Mouse (Mus musculus) left cerebral cortex, adult 2 months (tissue): Measurements from ENCODE around the gene Rhpn2. TPM values are rescaled to one million over a fixed set of nuclear protein-coding genes. Genes with fewer than 3 reads are reported as not detected.
"Not testable (repeated sequence)": the region's sequence is repeated elsewhere in the genome, so short reads cannot be mapped to it uniquely, and the experiment has no call there.

Experiments used
- DNase-seq, 2 experiments: peaks; one replicate each; pipeline ENCODE4 v3.0.0; 2021 to 2022; ENCODE audit warnings: low spot score in 2 of 2, mixed read lengths in 1 of 2; ENCODE audit errors: extremely low spot score in 1 of 2
- H3K27ac ChIP-seq: fragments of 200-600 bp; 2 replicates; pipeline ENCODE4 v1.8.1; 2022
- H3K4me3 ChIP-seq: fragments of 200-600 bp; 2 replicates; pipeline ENCODE4 v1.8.1; 2022
- CTCF ChIP-seq: fragments of 200-600 bp; IDR thresholded peaks from 2 replicates; pipeline ENCODE4 v1.8.1; 2022; ENCODE audit warnings: antibody characterized with exemption, mild to moderate bottlenecking, moderate library complexity
- intact Hi-C: fragments of 180-260 bp; cut with DNase I; formaldehyde crosslinking; loops from one replicate; pipeline ENCODE4 v1.15.1; 2025
- long read RNA-seq, 2 experiments: library from polyadenylated mRNA; stranded (forward); transcript quantifications; one replicate each; pipeline ENCODE4 v2.0.0; 2021; ENCODE audit warnings: borderline mapping rate in 2 of 2
- total RNA-seq, 2 experiments: library from RNA; stranded (reverse); gene quantifications; 2 replicates each; pipeline ENCODE4 v1.2.3; 2021

Gene Rhpn2
- total RNA-seq: 1 to 10 TPM; 5.8 to 6.2 TPM
- long read RNA-seq, experiment 1, transcript Rhpn2-201 (15 exons, 3,508 nt): major isoform, 8 of 10 reads
- long read RNA-seq, experiment 1, partial matches to known transcripts: 1 of 10 reads
- long read RNA-seq, experiment 1, other reads (novel, unspliced or antisense): 1 of 10 reads
- long read RNA-seq, experiment 2, partial matches to known transcripts: 0 of 3 reads
- long read RNA-seq, experiment 2, other reads (novel, unspliced or antisense): 0 of 3 reads

GRCm38 (mm10) chr7:35333692-35334526 is at the start of gene Rhpn2:
Gene Rhpn2, plus strand, starts transcription at chr7:35334170.
- DNase-seq: peak; percentile 98 to 99
- Histone ChIP-seq H3K4me3 (peak within 1 kb of the TSS; percentile 69), H3K27ac (peak within 1 kb of the TSS; percentile 60; the same call in 1 of the 2 replicates)
- intact Hi-C loops: loop anchor here (2.0 to 10.0 kb wide), 2 partner anchors 63 to 221 kb away; partner anchors contain the start of genes Cep89, Faap24 and Nudt19
- peak; percentile 6 for TF ChIP-seq CTCF

- intact Hi-C loops: no loop called here
- DNase-seq: no peak
- H3K27ac ChIP-seq: no peak overlapping the region
- no peak overlapping the region for H3K4me3 ChIP-seq
- TF ChIP-seq CTCF: no peak
These were observed 40.5 kb upstream of the Rhpn2 start for GRCm38 (mm10) chr7:35293464-35293863.

- TF ChIP-seq CTCF: no peak
- H3K27ac ChIP-seq: no peak overlapping the region
- H3K4me3 ChIP-seq: no peak overlapping the region
- intact Hi-C loops: loop anchor here (5.0 kb wide), 1 partner anchor 97 kb away; no protein-coding TSS in a partner anchor
- DNase-seq: no peak
These were observed 38.3 kb upstream of the Rhpn2 start for GRCm38 (mm10) chr7:35295631-35296030.

GRCm38 (mm10) chr7:35297886-35298285 is 36.1 kb upstream of the Rhpn2 start:
- Histone ChIP-seq H3K4me3 (no peak overlapping the region), H3K27ac (no peak overlapping the region)
- intact Hi-C loops: loop anchor here (5.0 kb wide), 1 partner anchor 94 kb away; no protein-coding TSS in a partner anchor
- no peak for DNase-seq
- peak; percentile 27 for TF ChIP-seq CTCF

- Histone ChIP-seq H3K4me3 (no peak overlapping the region), H3K27ac (peak overlapping the region; percentile 53; the same call in 1 of the 2 replicates)
- no peak for TF ChIP-seq CTCF
- DNase-seq: no peak
- intact Hi-C loops: loop anchor here (5.0 kb wide), 1 partner anchor 93 kb away; no protein-coding TSS in a partner anchor
These were observed 34.3 kb upstream of the Rhpn2 start for GRCm38 (mm10) chr7:35299656-35300055.

- intact Hi-C loops: no loop called here
These were observed 33.2 kb upstream of the Rhpn2 start for GRCm38 (mm10) chr7:35300792-35301191.

GRCm38 (mm10) chr7:35311214-35311613 is 22.8 kb upstream of the Rhpn2 start:
- H3K27ac ChIP-seq: no peak overlapping the region
- no peak for DNase-seq
- H3K4me3 ChIP-seq: no peak overlapping the region
- intact Hi-C loops: no loop called here
- no peak for TF ChIP-seq CTCF

More at GRCm38 (mm10) chr7:35300792-35301191, 33.2 kb upstream of the Rhpn2 start:
- Histone ChIP-seq H3K4me3 (no peak overlapping the region), H3K27ac (no peak overlapping the region)
- no peak for DNase-seq
- TF ChIP-seq CTCF: no peak

- Histone ChIP-seq H3K4me3 (no peak overlapping the region), H3K27ac (no peak overlapping the region)
- TF ChIP-seq CTCF: no peak
- DNase-seq: no peak
- intact Hi-C loops: no loop called here
These were observed 19.8 kb upstream of the Rhpn2 start for GRCm38 (mm10) chr7:35314156-35314555.

GRCm38 (mm10) chr7:35317729-35318609 is 16.0 kb upstream of the Rhpn2 start, which contains the start of gene Gpatch1:
Gene Gpatch1, minus strand, starts transcription at chr7:35318440.
- H3K4me3 ChIP-seq: peak within 1 kb of the TSS; percentile 89
- peak within 1 kb of the TSS; percentile 81 for H3K27ac ChIP-seq
- peak; percentile 94 to 98 for DNase-seq
- TF ChIP-seq CTCF: no peak; the same call in 1 of the 2 replicates
- intact Hi-C loops: loop anchor here (5.0 kb wide), 1 partner anchor 74 kb away; no protein-coding TSS in a partner anchor

- intact Hi-C loops: loop anchor here (5.0 kb wide), 1 partner anchor 73 kb away; no protein-coding TSS in a partner anchor
- not testable (repeated sequence) for H3K4me3 ChIP-seq, DNase-seq, H3K27ac ChIP-seq
These were observed 14.7 kb upstream of the Rhpn2 start for GRCm38 (mm10) chr7:35319221-35319620.

- no peak overlapping the region for H3K4me3 ChIP-seq
- intact Hi-C loops: loop anchor here (5.0 kb wide), 1 partner anchor 73 kb away; no protein-coding TSS in a partner anchor
- no peak for DNase-seq
- no peak for TF ChIP-seq CTCF
- H3K27ac ChIP-seq: no peak overlapping the region
These were observed 14.2 kb upstream of the Rhpn2 start for GRCm38 (mm10) chr7:35319755-35320154.
